Mouse (Mus musculus): Measurements from ENCODE around the gene Mbd4. TPM values are rescaled to one million over a fixed set of nuclear protein-coding genes. Genes with fewer than 3 reads are reported as not detected.

The Mbd4 gene
- polyA plus RNA-seq, 1 experiment from 2014 or later, result 10.2 TPM

- DNase-seq, result peak; percentile 7
- 0 out of 2 replicates have a peak, but pooled peaks cover 3% of the 10 kb centered on the region for H3K36me3 ChIP-seq (ENCODE audit: control insufficient read depth, insufficient read depth, low read length)
- ATAC-seq (ENCODE audit: low FRiP score, low TSS enrichment), result no peak
- WGBS, result 65% methylated on average over 2 of the region's 2 CpGs
- no peak overlapping the region for H3K27ac ChIP-seq (replicated peaks; ENCODE audit: low read depth, low read length)
- H3K4me2 ChIP-seq (ENCODE audit: low read length), result no peak overlapping the region
- peaks cover 4% of the 10 kb centered on the region; the same call in 1 of the 2 replicates for H3K4me1 ChIP-seq (ENCODE audit: control insufficient read depth, insufficient read depth, low read length)
- no peaks in the 10 kb centered on the region for H3K27me3 ChIP-seq (ENCODE audit: control insufficient read depth, insufficient read depth, low read length)
- no peak overlapping the region for H3K9ac ChIP-seq (replicated peaks; ENCODE audit: low read length)
- H3K9me3 ChIP-seq (ENCODE audit: control insufficient read depth, low read length), result no peaks in the 10 kb centered on the region
- H3K4me3 ChIP-seq (replicated peaks; ENCODE audit: low read depth, low read length), result no peak overlapping the region
Measured at GRCm38 (mm10) chr6:115854432-115854831, 1.3 kb upstream of the Mbd4 start.

- H3K27ac ChIP-seq (replicated peaks; ENCODE audit: low read depth, low read length), result peak overlapping the region; percentile 85
- H3K9ac ChIP-seq (replicated peaks; ENCODE audit: low read length), result peak overlapping the region; percentile 52
- no peak for DNase-seq
- peaks cover 4% of the 10 kb centered on the region; the same call in 1 of the 2 replicates for H3K4me1 ChIP-seq (ENCODE audit: control insufficient read depth, insufficient read depth, low read length)
- H3K36me3 ChIP-seq (ENCODE audit: control insufficient read depth, insufficient read depth, low read length), result peaks cover 6% of the 10 kb centered on the region; the same call in 1 of the 2 replicates
- H3K4me3 ChIP-seq (replicated peaks; ENCODE audit: low read depth, low read length), result peak overlapping the region; percentile 53
- H3K4me2 ChIP-seq (ENCODE audit: low read length), result peak overlapping the region; percentile 63
- H3K9me3 ChIP-seq (ENCODE audit: control insufficient read depth, low read length), result no peaks in the 10 kb centered on the region
- ATAC-seq (ENCODE audit: low FRiP score, low TSS enrichment), result no peak
- WGBS, result 41% methylated on average over 7 of the region's 7 CpGs
- H3K27me3 ChIP-seq (ENCODE audit: control insufficient read depth, insufficient read depth, low read length), result no peaks in the 10 kb centered on the region
Measured at GRCm38 (mm10) chr6:115853985-115854384, 814 bp upstream of the Mbd4 start.

- Histone ChIP-seq H3K36me3 (ENCODE audit: control insufficient read depth, insufficient read depth, low read length) (peaks cover 9% of the 10 kb centered on the region; the same call in 1 of the 2 replicates), H3K4me3 (replicated peaks; ENCODE audit: low read depth, low read length) (peak overlapping the region; percentile 53), H3K27me3 (ENCODE audit: control insufficient read depth, insufficient read depth, low read length) (no peaks in the 10 kb centered on the region), H3K9me3 (ENCODE audit: control insufficient read depth, low read length) (no peaks in the 10 kb centered on the region), H3K9ac (replicated peaks; ENCODE audit: low read length) (peak overlapping the region; percentile 50), H3K27ac (replicated peaks; ENCODE audit: low read depth, low read length) (peak overlapping the region; percentile 45), H3K4me1 (ENCODE audit: control insufficient read depth, insufficient read depth, low read length) (peaks cover 4% of the 10 kb centered on the region; the same call in 1 of the 2 replicates), H3K4me2 (ENCODE audit: low read length) (peak overlapping the region; percentile 76)
- ATAC-seq (ENCODE audit: low FRiP score, low TSS enrichment) (no peak), DNase-seq (no peak)
- WGBS, result 5% methylated on average over 20 of the region's 20 CpGs
Measured at GRCm38 (mm10) chr6:115852446-115853090, 603 bp downstream of the Mbd4 start.

- H3K27me3 ChIP-seq (ENCODE audit: control insufficient read depth, insufficient read depth, low read length), result no peaks in the 10 kb centered on the region
- 96% methylated on average over 10 of the region's 10 CpGs for WGBS
- H3K9ac ChIP-seq (replicated peaks; ENCODE audit: low read length), result no peak overlapping the region
- H3K9me3 ChIP-seq (ENCODE audit: control insufficient read depth, low read length), result no peaks in the 10 kb centered on the region
- ATAC-seq (ENCODE audit: low FRiP score, low TSS enrichment), result no peak
- H3K4me2 ChIP-seq (ENCODE audit: low read length), result no peak overlapping the region
- no peak overlapping the region for H3K4me3 ChIP-seq (replicated peaks; ENCODE audit: low read depth, low read length)
- H3K36me3 ChIP-seq (ENCODE audit: control insufficient read depth, insufficient read depth, low read length), result peaks cover 13% of the 10 kb centered on the region; the same call in 1 of the 2 replicates
- no peak for DNase-seq
- H3K27ac ChIP-seq (replicated peaks; ENCODE audit: low read depth, low read length), result no peak overlapping the region
- no peaks in the 10 kb centered on the region for H3K4me1 ChIP-seq (ENCODE audit: control insufficient read depth, insufficient read depth, low read length)
Measured at GRCm38 (mm10) chr6:115848598-115849304, 4.4 kb downstream of the Mbd4 start.

DNA sequence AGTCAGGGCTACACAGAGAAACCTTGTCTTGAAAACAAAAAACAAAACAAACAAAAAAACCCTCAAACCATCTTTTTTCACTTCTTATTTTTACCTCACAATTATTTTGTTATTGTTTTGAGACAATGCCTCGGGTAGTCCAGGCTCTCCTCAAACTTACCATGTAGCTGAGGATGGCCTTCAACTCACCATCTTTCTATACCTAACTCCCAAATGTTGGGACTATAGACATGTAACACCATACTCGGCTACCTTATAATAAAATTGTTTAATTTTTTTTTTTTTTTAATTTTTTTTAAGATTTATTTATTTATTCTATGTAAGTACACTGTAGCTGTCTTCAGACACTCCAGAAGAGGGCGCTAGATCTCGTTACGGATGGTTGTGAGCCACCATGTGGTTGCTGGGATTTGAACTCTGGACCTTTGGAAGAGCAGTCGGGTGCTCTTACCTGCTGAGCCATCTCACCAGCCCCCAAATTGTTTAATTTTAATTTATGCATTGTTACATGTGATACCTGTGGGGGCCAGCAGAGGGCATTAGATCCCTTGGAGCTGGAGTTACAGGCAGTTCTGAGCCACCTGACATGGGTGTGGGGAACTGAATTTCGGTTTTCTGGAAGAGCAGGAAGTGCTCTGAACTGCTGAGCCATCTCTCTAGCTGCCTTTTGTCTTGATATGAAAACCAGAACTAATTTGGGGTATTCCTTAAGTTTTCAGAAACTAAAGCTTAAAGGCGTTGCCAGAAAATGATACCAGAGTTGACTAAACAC, 6.3 kb downstream of the Mbd4 start:
- ATAC-seq (ENCODE audit: low FRiP score, low TSS enrichment), result no peak
- peaks cover 28% of the 10 kb centered on the region; the same call in 1 of the 2 replicates for H3K36me3 ChIP-seq (ENCODE audit: control insufficient read depth, insufficient read depth, low read length)
- no peaks in the 10 kb centered on the region for H3K9me3 ChIP-seq (ENCODE audit: control insufficient read depth, low read length)
- H3K9ac ChIP-seq (replicated peaks; ENCODE audit: low read length), result no peak overlapping the region
- no peaks in the 10 kb centered on the region for H3K4me1 ChIP-seq (ENCODE audit: control insufficient read depth, insufficient read depth, low read length)
- 62% methylated on average over 5 of the region's 8 CpGs for WGBS
- no peak overlapping the region for H3K4me2 ChIP-seq (ENCODE audit: low read length)
- H3K27ac ChIP-seq (replicated peaks; ENCODE audit: low read depth, low read length), result no peak overlapping the region
- DNase-seq, result peak; percentile 68
- H3K27me3 ChIP-seq (ENCODE audit: control insufficient read depth, insufficient read depth, low read length), result no peaks in the 10 kb centered on the region
- no peak overlapping the region for H3K4me3 ChIP-seq (replicated peaks; ENCODE audit: low read depth, low read length)

- 93% methylated on average over 4 of the region's 4 CpGs for WGBS
- no peak for DNase-seq
- no peak for ATAC-seq (ENCODE audit: low FRiP score, low TSS enrichment)
Measured at GRCm38 (mm10) chr6:115845006-115845405, 8.2 kb downstream of the Mbd4 start.

GRCm38 (mm10) chr6:115838745-115839144, 14.4 kb downstream of the Mbd4 start:
- ATAC-seq (ENCODE audit: low FRiP score, low TSS enrichment) (no peak), DNase-seq (no peak)
- no peaks in the 10 kb centered on the region for H3K27me3 ChIP-seq (ENCODE audit: control insufficient read depth, insufficient read depth, low read length)
- WGBS, result 65% methylated on average over 5 of the region's 5 CpGs
- H3K4me2 ChIP-seq (ENCODE audit: low read length), result peak overlapping the region; percentile 68
- H3K36me3 ChIP-seq (ENCODE audit: control insufficient read depth, insufficient read depth, low read length), result peaks cover 14% of the 10 kb centered on the region; the same call in 1 of the 2 replicates
- peak overlapping the region; percentile 33 for H3K4me3 ChIP-seq (replicated peaks; ENCODE audit: low read depth, low read length)
- 0 out of 2 replicates have a peak overlapping the region, but pooled peaks have one; percentile 9 for H3K9ac ChIP-seq (replicated peaks; ENCODE audit: low read length)
- no peaks in the 10 kb centered on the region for H3K9me3 ChIP-seq (ENCODE audit: control insufficient read depth, low read length)
- peaks cover 7% of the 10 kb centered on the region; the same call in 1 of the 2 replicates for H3K4me1 ChIP-seq (ENCODE audit: control insufficient read depth, insufficient read depth, low read length)
- no peak overlapping the region for H3K27ac ChIP-seq (replicated peaks; ENCODE audit: low read depth, low read length)

More at GRCm38 (mm10) chr6:115845006-115845405, 8.2 kb downstream of the Mbd4 start:
- Histone ChIP-seq H3K27ac (replicated peaks; ENCODE audit: low read depth, low read length) (no peak overlapping the region), H3K36me3 (ENCODE audit: control insufficient read depth, insufficient read depth, low read length) (peaks cover 25% of the 10 kb centered on the region; the same call in 1 of the 2 replicates), H3K4me3 (replicated peaks; ENCODE audit: low read depth, low read length) (no peak overlapping the region), H3K27me3 (ENCODE audit: control insufficient read depth, insufficient read depth, low read length) (no peaks in the 10 kb centered on the region), H3K4me1 (ENCODE audit: control insufficient read depth, insufficient read depth, low read length) (no peaks in the 10 kb centered on the region), H3K4me2 (ENCODE audit: low read length) (no peak overlapping the region), H3K9ac (replicated peaks; ENCODE audit: low read length) (no peak overlapping the region), H3K9me3 (ENCODE audit: control insufficient read depth, low read length) (no peaks in the 10 kb centered on the region)

DNA sequence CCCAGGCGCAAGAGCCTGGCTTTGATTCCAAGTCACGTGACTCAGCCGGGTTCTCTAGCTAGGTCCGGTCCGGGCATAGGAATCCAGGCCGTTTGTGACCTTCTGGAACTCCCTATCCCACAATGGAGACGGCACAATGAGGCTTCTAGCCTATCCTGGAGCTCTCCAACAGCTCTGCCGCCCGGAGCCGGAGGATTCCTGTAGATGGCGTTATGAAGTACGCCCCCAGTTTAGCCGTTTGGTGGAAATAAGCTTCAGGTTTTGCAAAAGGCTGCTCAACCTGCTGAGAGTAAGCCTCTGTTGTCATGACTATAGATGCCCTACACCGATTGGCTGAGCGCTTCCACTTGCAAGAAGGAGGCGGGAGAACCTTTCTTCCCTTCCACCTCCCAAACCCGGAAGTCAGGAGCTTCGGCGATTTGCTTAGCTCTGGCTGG, 15.0 kb downstream of the Mbd4 start, which contains the start of gene Efcab12:
Gene Efcab12, minus strand, starts transcription at position 252 of the 437 bp plus-strand sequence.
- Histone ChIP-seq H3K9ac (replicated peaks; ENCODE audit: low read length) (0 out of 2 replicates have a peak within 1 kb of the TSS, but pooled peaks have one; percentile 27), H3K9me3 (ENCODE audit: control insufficient read depth, low read length) (no peaks in the 10 kb centered on the region), H3K4me2 (ENCODE audit: low read length) (peak within 1 kb of the TSS; percentile 68), H3K27me3 (ENCODE audit: control insufficient read depth, insufficient read depth, low read length) (no peaks in the 10 kb centered on the region), H3K4me3 (replicated peaks; ENCODE audit: low read depth, low read length) (peak within 1 kb of the TSS; percentile 33), H3K36me3 (ENCODE audit: control insufficient read depth, insufficient read depth, low read length) (peaks cover 9% of the 10 kb centered on the region; the same call in 1 of the 2 replicates), H3K4me1 (ENCODE audit: control insufficient read depth, insufficient read depth, low read length) (peaks cover 7% of the 10 kb centered on the region; the same call in 1 of the 2 replicates), H3K27ac (replicated peaks; ENCODE audit: low read depth, low read length) (no peak within 1 kb of the TSS)
- ATAC-seq (ENCODE audit: low FRiP score, low TSS enrichment) (peak; percentile 91), DNase-seq (peak; percentile 88)
- 1% methylated on average over 19 of the region's 19 CpGs for WGBS

Measured in midbrain, embryonic 14.5 days (tissue).